Mouse (Mus musculus): ENCODE data around the gene Arf1. TPM values are rescaled to one million over a fixed set of nuclear protein-coding genes. Genes with fewer than 3 reads are reported as not detected.
A peak's percentile ranks its signal among the peaks of the same experiment; 100 is the strongest.

Gene Arf1
- polyA plus RNA-seq, 1 experiment from 2014 or later, result 645 TPM

DNA sequence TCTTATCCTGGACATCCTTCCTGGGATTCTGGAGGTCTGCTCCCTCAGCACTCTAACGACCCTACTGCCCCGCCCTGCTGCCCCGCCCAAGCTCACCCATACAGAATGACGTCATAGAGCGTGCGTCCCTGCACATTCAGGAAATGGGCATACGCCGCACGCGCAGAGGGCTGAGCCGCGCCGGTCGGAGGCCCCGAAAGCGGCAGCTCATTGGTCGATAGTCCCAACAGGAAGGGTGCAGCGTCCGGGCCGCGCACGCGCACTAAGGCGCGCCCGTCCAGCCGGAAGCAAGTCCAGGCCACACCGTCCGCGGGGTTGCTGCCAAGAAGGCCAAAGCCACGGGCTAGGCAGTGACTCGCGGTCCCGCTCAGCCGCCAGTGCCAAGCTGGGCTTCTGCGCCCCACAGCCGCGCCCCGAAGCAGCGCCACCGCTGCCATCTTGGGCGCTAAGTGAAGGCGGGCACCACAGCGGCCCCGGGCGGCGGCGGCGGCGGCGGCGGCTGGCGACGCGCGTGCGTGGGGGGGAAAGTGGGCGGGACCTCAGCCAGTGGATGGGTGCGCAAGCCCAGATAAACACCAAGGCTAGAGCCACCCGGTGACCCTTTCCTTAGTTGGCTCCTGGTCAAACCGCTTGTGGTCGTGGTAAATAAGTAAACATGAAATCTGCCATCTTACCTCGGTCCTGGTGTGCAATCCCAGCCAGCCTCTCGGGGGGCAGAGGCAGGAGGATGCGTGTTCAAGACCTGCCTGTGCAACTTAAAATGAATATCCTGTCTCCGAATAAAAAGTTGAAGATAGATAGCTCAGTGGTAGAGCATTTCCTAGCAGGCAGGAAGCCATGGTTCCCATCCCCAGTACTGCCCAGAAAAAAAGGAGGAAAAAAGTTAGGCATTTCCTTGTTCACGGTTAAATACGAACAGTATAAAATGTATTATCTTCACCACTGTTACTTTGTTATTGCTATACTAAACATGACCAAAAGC lies 64.5 kb downstream of the Arf1 start, which contains the start of gene Iba57:
Iba57 (minus strand) TSS at position 485 of the 982 bp plus-strand sequence.
- Histone ChIP-seq H3K9ac (replicated peaks; ENCODE audit: low read depth, low read length) (peak within 1 kb of the TSS; percentile 92), H3K27me3 (replicated peaks; ENCODE audit: control insufficient read depth, insufficient read depth, low read length) (no peaks in the 10 kb centered on the region), H3K27ac (ENCODE audit: low read length) (peak within 1 kb of the TSS; percentile 100), H3K36me3 (ENCODE audit: control insufficient read depth, insufficient read depth) (no peaks in the 10 kb centered on the region), H3K4me2 (ENCODE audit: low read length) (peak within 1 kb of the TSS; percentile 78), H3K9me3 (ENCODE audit: control insufficient read depth, low read length) (no peaks in the 10 kb centered on the region), H3K4me1 (replicated peaks; ENCODE audit: control insufficient read depth, insufficient read depth, low read length) (peaks cover 17% of the 10 kb centered on the region), H3K4me3 (replicated peaks; ENCODE audit: low read length) (peak within 1 kb of the TSS; percentile 80)
- 3% methylated on average over 60 of the region's 68 CpGs for WGBS
- ATAC-seq, result peak; percentile 99

GRCm38 (mm10) chr11:59162443-59163254 lies 65.4 kb downstream of the Arf1 start:
- Histone ChIP-seq H3K27me3 (replicated peaks; ENCODE audit: control insufficient read depth, insufficient read depth, low read length) (no peaks in the 10 kb centered on the region), H3K9me3 (ENCODE audit: control insufficient read depth, low read length) (no peaks in the 10 kb centered on the region), H3K9ac (replicated peaks; ENCODE audit: low read depth, low read length) (peak overlapping the region; percentile 53), H3K4me1 (replicated peaks; ENCODE audit: control insufficient read depth, insufficient read depth, low read length) (peaks cover 17% of the 10 kb centered on the region), H3K36me3 (ENCODE audit: control insufficient read depth, insufficient read depth) (0 out of 2 replicates have a peak, but pooled peaks cover 3% of the 10 kb centered on the region), H3K27ac (ENCODE audit: low read length) (peak overlapping the region; percentile 76), H3K4me3 (replicated peaks; ENCODE audit: low read length) (peak overlapping the region; percentile 80), H3K4me2 (ENCODE audit: low read length) (peak overlapping the region; percentile 78)
- 54% methylated on average over 9 of the region's 9 CpGs for WGBS
- ATAC-seq, result no peak; the same call in 1 of the 2 replicates

Other genes starting within 250 kb of the Arf1 start
- gene Obscn, start 91.9 kb downstream of the Arf1 start, polyA plus RNA-seq (2015; fragmentation: Nextera tagmentation; extraction: Ambion mirVana), result 0.11 and 0.25 TPM in 2 replicates
- gene Iba57, start 64.5 kb downstream of the Arf1 start, polyA plus RNA-seq (2015; fragmentation: Nextera tagmentation; extraction: Ambion mirVana), result 7.9 and 8.0 TPM in 2 replicates
- gene Gjc2, start 45.1 kb downstream of the Arf1 start, polyA plus RNA-seq (2015; fragmentation: Nextera tagmentation; extraction: Ambion mirVana), result 0.11 and 0.30 TPM in 2 replicates
- 181 and 201 TPM in 2 replicates for gene Guk1, start 36.1 kb downstream of the Arf1 start, polyA plus RNA-seq (2015; fragmentation: Nextera tagmentation; extraction: Ambion mirVana)
- 87.6 and 95.9 TPM in 2 replicates for gene Mrpl55, start 25.8 kb downstream of the Arf1 start, polyA plus RNA-seq (2015; fragmentation: Nextera tagmentation; extraction: Ambion mirVana)
- gene 2310033P09Rik, start 19.9 kb downstream of the Arf1 start, polyA plus RNA-seq (2015; fragmentation: Nextera tagmentation; extraction: Ambion mirVana), result 21.7 and 27.3 TPM in 2 replicates
- gene Wnt3a, start 62.5 kb upstream of the Arf1 start, polyA plus RNA-seq (2015; fragmentation: Nextera tagmentation; extraction: Ambion mirVana), result 0.35 and 0.73 TPM in 2 replicates
- gene Wnt9a, start 78.7 kb upstream of the Arf1 start, polyA plus RNA-seq (2015; fragmentation: Nextera tagmentation; extraction: Ambion mirVana), result 1.5 and 1.6 TPM in 2 replicates
- gene Prss38, start 147.4 kb upstream of the Arf1 start, polyA plus RNA-seq (2015; fragmentation: Nextera tagmentation; extraction: Ambion mirVana), result not detected in 2 replicates
- 11.8 and 14.1 TPM in 2 replicates for gene Jmjd4, start 221.8 kb upstream of the Arf1 start, polyA plus RNA-seq (2015; fragmentation: Nextera tagmentation; extraction: Ambion mirVana)
- gene Snap47, start 222.9 kb upstream of the Arf1 start, polyA plus RNA-seq (2015; fragmentation: Nextera tagmentation; extraction: Ambion mirVana), result 418 and 445 TPM in 2 replicates
- gene Zfp867, start 244.2 kb upstream of the Arf1 start, polyA plus RNA-seq (2015; fragmentation: Nextera tagmentation; extraction: Ambion mirVana), result 15.3 and 17.6 TPM in 2 replicates